Mouse (Mus musculus) forebrain, embryonic 12.5 days (tissue): ENCODE measurements at regions not wholly inside any gene's neighbourhood (a gene's known extent, or its start where the extent isn't known, plus 50 kb on each side); places are given as distances from the start of the nearest gene placed in this dataset.
A peak's percentile ranks its signal among the peaks of the same experiment; 100 is the strongest.

Experiments
- ATAC-seq: fragments of 200-750 bp; cut with Nextera tagmentation; 2 replicates; pipeline ENCODE4 v1.8.0; 2017; ENCODE audit warnings: moderate TSS enrichment; ENCODE audit not compliant: low FRiP score
- H3K27ac ChIP-seq: fragments of 300-500 bp; sonication (generic); 2 replicates; pipeline ENCODE4 v1.5.1; 2016; ENCODE audit warnings: mild to moderate bottlenecking
- H3K27me3 ChIP-seq: fragments of 300-500 bp; sonication (generic); 2 replicates; pipeline ENCODE4 v1.6.1; 2016; ENCODE audit warnings: mild to moderate bottlenecking
- H3K36me3 ChIP-seq: fragments of 300-500 bp; sonication (generic); replicated peaks from 2 replicates; pipeline ENCODE4 v1.6.1; 2016; ENCODE audit warnings: mild to moderate bottlenecking
- H3K4me1 ChIP-seq: fragments of 300-500 bp; sonication (generic); 2 replicates; pipeline ENCODE4 v1.6.1; 2016
- H3K4me2 ChIP-seq: fragments of 300-500 bp; sonication (generic); 2 replicates; pipeline ENCODE4 v1.6.1; 2016; ENCODE audit warnings: mild to moderate bottlenecking, moderate library complexity
- H3K4me3 ChIP-seq: fragments of 300-500 bp; sonication (generic); replicated peaks from 2 replicates; pipeline ENCODE4 v1.5.1; 2016; ENCODE audit warnings: mild to moderate bottlenecking
- H3K9ac ChIP-seq: fragments of 300-500 bp; sonication (generic); 2 replicates; pipeline ENCODE4 v1.6.1; 2016; ENCODE audit warnings: mild to moderate bottlenecking
- H3K9me3 ChIP-seq: fragments of 300-500 bp; sonication (generic); 2 replicates; pipeline ENCODE4 v1.6.1; 2016
- WGBS: fragments of 180-500 bp; shearing (Covaris S2); methylation state at CpG from one replicate; pipeline ENCODE4 v1.1.7; 2016; 5-methylcytosine and 5-hydroxymethylcytosine counted together

- no peaks in the 10 kb centered on the region for H3K9me3 ChIP-seq
- 61% methylated on average over 13 of the region's 13 CpGs for WGBS
- H3K4me2 ChIP-seq = no peak overlapping the region
- no peaks in the 10 kb centered on the region for H3K36me3 ChIP-seq
- H3K27me3 ChIP-seq = peaks cover 33% of the 10 kb centered on the region
- H3K27ac ChIP-seq = peak overlapping the region; percentile 48
- H3K4me1 ChIP-seq = peaks cover 31% of the 10 kb centered on the region
- peak; percentile 82; the same call in 1 of the 2 replicates for ATAC-seq
- no peak overlapping the region for H3K4me3 ChIP-seq
- no peak overlapping the region for H3K9ac ChIP-seq
These were observed 156.0 kb upstream of the Tle3 start for GRCm38 (mm10) chr9:61216012-61216770.

DNA sequence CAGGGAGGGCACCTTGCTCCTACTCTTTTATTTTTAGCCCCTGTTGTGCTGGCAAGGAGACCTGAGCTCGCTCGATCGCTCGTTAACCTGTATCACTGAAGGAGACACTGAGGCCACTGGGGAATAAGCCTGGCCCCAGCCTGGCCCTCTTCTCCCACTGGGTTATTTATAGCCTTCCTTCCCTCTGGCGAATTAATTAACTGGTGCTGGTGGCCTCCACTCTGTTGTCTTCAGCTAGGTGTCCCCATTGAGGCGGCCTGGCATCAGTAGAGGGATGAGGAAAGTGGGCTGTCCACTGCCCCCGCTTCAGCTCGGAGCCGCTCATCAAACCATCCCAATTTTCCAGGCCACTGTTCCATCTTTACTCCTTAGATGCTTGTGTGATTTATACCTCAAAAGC is 152.1 kb upstream of the Tle3 start:
- Histone ChIP-seq H3K4me3 (no peak overlapping the region), H3K4me2 (no peak overlapping the region), H3K27ac (no peak overlapping the region), H3K27me3 (peaks cover 24% of the 10 kb centered on the region; the same call in 1 of the 2 replicates), H3K9ac (no peak overlapping the region), H3K9me3 (no peaks in the 10 kb centered on the region), H3K36me3 (no peaks in the 10 kb centered on the region), H3K4me1 (peaks cover 30% of the 10 kb centered on the region)
- WGBS = 47% methylated on average over 9 of the region's 9 CpGs
- no peak for ATAC-seq

GRCm38 (mm10) chr9:61222212-61223003 is 149.8 kb upstream of the Tle3 start:
- no peak overlapping the region for H3K4me2 ChIP-seq
- peaks cover 26% of the 10 kb centered on the region for H3K27me3 ChIP-seq
- WGBS = 65% methylated on average over 18 of the region's 18 CpGs
- no peaks in the 10 kb centered on the region for H3K36me3 ChIP-seq
- no peak overlapping the region for H3K27ac ChIP-seq
- H3K9me3 ChIP-seq = no peaks in the 10 kb centered on the region
- H3K4me1 ChIP-seq = peaks cover 15% of the 10 kb centered on the region
- no peak overlapping the region for H3K4me3 ChIP-seq
- no peak for ATAC-seq
- no peak overlapping the region for H3K9ac ChIP-seq

- peaks cover 25% of the 10 kb centered on the region for H3K4me1 ChIP-seq
- no peak for ATAC-seq
- no peak overlapping the region for H3K4me2 ChIP-seq
- no peak overlapping the region for H3K27ac ChIP-seq
- H3K9ac ChIP-seq = no peak overlapping the region
- no peaks in the 10 kb centered on the region for H3K36me3 ChIP-seq
- no peak overlapping the region for H3K4me3 ChIP-seq
- H3K27me3 ChIP-seq = peaks cover 13% of the 10 kb centered on the region
- H3K9me3 ChIP-seq = no peaks in the 10 kb centered on the region
- 82% methylated on average over 4 of the region's 4 CpGs for WGBS
These were observed 147.0 kb upstream of the Tle3 start for GRCm38 (mm10) chr9:61225020-61225652.

DNA sequence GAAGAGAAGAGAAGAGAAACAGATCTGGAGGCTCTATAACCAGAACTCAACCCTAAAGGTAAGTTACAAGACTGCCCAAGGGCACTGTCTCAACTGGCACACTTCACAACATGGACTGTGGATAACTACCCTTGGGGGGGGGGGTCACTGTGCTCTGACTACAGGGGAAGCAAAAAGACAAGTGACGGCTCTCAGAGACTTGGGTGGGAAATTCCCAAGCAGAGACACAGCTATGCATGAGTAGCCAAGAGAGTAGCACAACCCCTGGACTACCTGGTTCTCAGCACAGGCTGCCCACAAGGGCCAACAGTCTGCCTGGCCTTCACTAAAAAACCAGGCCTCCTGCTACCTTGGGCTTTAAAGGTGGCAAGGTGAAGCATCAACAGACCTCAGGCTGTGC is 146.3 kb upstream of the Tle3 start:
- peaks cover 14% of the 10 kb centered on the region for H3K27me3 ChIP-seq
- no peaks in the 10 kb centered on the region for H3K36me3 ChIP-seq
- no peak overlapping the region for H3K9ac ChIP-seq
- H3K4me3 ChIP-seq = no peak overlapping the region
- no peak overlapping the region for H3K4me2 ChIP-seq
- no peak overlapping the region for H3K27ac ChIP-seq
- no peaks in the 10 kb centered on the region for H3K9me3 ChIP-seq
- WGBS = 100% methylated on average over 1 of the region's 1 CpGs
- no peak for ATAC-seq
- H3K4me1 ChIP-seq = peaks cover 20% of the 10 kb centered on the region

- Histone ChIP-seq H3K27ac (no peak overlapping the region), H3K9me3 (no peaks in the 10 kb centered on the region), H3K9ac (no peak overlapping the region), H3K27me3 (peaks cover 21% of the 10 kb centered on the region), H3K36me3 (no peaks in the 10 kb centered on the region), H3K4me3 (no peak overlapping the region), H3K4me2 (no peak overlapping the region), H3K4me1 (peaks cover 20% of the 10 kb centered on the region)
- no peak for ATAC-seq
- 80% methylated on average over 12 of the region's 12 CpGs for WGBS
These were observed 145.4 kb upstream of the Tle3 start for GRCm38 (mm10) chr9:61226596-61227384.

GRCm38 (mm10) chr9:61227492-61228229 is 144.5 kb upstream of the Tle3 start:
- no peaks in the 10 kb centered on the region for H3K36me3 ChIP-seq
- WGBS = 56% methylated on average over 19 of the region's 19 CpGs
- H3K4me1 ChIP-seq = peaks cover 20% of the 10 kb centered on the region
- ATAC-seq = no peak
- H3K4me2 ChIP-seq = no peak overlapping the region
- H3K27ac ChIP-seq = no peak overlapping the region
- no peak overlapping the region for H3K4me3 ChIP-seq
- H3K9me3 ChIP-seq = no peaks in the 10 kb centered on the region
- peaks cover 30% of the 10 kb centered on the region for H3K27me3 ChIP-seq
- H3K9ac ChIP-seq = no peak overlapping the region

GRCm38 (mm10) chr9:61228230-61228631 is 143.9 kb upstream of the Tle3 start:
- no peaks in the 10 kb centered on the region for H3K9me3 ChIP-seq
- no peak overlapping the region for H3K4me2 ChIP-seq
- no peak overlapping the region for H3K9ac ChIP-seq
- peaks cover 20% of the 10 kb centered on the region for H3K4me1 ChIP-seq
- H3K36me3 ChIP-seq = no peaks in the 10 kb centered on the region
- ATAC-seq = no peak
- peaks cover 35% of the 10 kb centered on the region for H3K27me3 ChIP-seq
- no peak overlapping the region for H3K4me3 ChIP-seq
- 73% methylated on average over 6 of the region's 6 CpGs for WGBS
- H3K27ac ChIP-seq = no peak overlapping the region

DNA sequence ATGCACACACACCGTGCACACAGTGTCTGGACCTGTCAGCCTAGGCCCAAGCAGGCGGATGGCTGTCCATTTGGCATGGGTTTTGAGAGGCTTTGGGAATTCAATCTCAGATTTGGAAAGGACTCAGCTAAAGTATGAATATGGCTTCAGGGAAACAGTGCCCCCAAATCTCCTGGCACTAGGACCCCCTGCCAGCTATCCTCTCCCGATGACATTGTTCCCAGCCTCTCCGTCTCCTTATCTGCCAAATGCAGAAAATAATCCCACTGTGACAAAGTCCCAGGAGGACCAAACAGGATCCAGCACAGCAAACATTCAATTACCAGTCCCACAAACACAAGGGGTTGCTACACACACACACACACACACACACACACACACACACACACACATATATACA is 141.9 kb upstream of the Tle3 start:
- no peak overlapping the region for H3K4me2 ChIP-seq
- H3K4me3 ChIP-seq = no peak overlapping the region
- H3K4me1 ChIP-seq = peaks cover 25% of the 10 kb centered on the region
- no peak overlapping the region for H3K9ac ChIP-seq
- H3K27ac ChIP-seq = no peak overlapping the region
- peaks cover 47% of the 10 kb centered on the region for H3K27me3 ChIP-seq
- 76% methylated on average over 4 of the region's 4 CpGs for WGBS
- no peaks in the 10 kb centered on the region for H3K9me3 ChIP-seq
- no peak for ATAC-seq
- no peaks in the 10 kb centered on the region for H3K36me3 ChIP-seq

- Histone ChIP-seq H3K36me3 (no peaks in the 10 kb centered on the region), H3K9ac (no peak overlapping the region), H3K4me3 (no peak overlapping the region), H3K9me3 (no peaks in the 10 kb centered on the region), H3K4me2 (no peak overlapping the region), H3K27ac (no peak overlapping the region), H3K4me1 (peaks cover 40% of the 10 kb centered on the region), H3K27me3 (peaks cover 51% of the 10 kb centered on the region)
- ATAC-seq = no peak
- 94% methylated on average over 7 of the region's 7 CpGs for WGBS
These were observed 139.5 kb upstream of the Tle3 start for GRCm38 (mm10) chr9:61232630-61233029.

GRCm38 (mm10) chr9:61233251-61233650 is 138.9 kb upstream of the Tle3 start:
- Histone ChIP-seq H3K27me3 (peaks cover 57% of the 10 kb centered on the region), H3K27ac (no peak overlapping the region), H3K4me2 (no peak overlapping the region), H3K9me3 (no peaks in the 10 kb centered on the region), H3K36me3 (no peaks in the 10 kb centered on the region), H3K4me1 (peaks cover 39% of the 10 kb centered on the region), H3K9ac (no peak overlapping the region), H3K4me3 (no peak overlapping the region)
- 80% methylated on average over 2 of the region's 2 CpGs for WGBS
- no peak for ATAC-seq
